Mouse (Mus musculus): ENCODE results near the gene Mertk. TPM values are rescaled to one million over a fixed set of nuclear protein-coding genes. Genes with fewer than 3 reads are reported as not detected.

Gene Mertk
- total RNA-seq, 1 experiment from 2014 or later, result not detected

Other genes starting within 250 kb of the Mertk start
- gene Spdye4c, start 107.7 kb upstream of the Mertk start, total RNA-seq (2017), result not detected in 2 replicates
- gene Anapc1, start 11.6 kb upstream of the Mertk start, total RNA-seq (2017), result 100 and 127 TPM in 2 replicates
- 44.1 and 49.2 TPM in 2 replicates for gene Tmem87b, start 119.2 kb downstream of the Mertk start, total RNA-seq (2017)
- gene Fbln7, start 164.0 kb downstream of the Mertk start, total RNA-seq (2017), result not detected in 2 replicates
- 12.8 and 14.4 TPM in 2 replicates for gene Zc3h8, start 245.1 kb downstream of the Mertk start, total RNA-seq (2017)

All from neutrophil, adult 5-6 weeks (primary cell).